Mouse (Mus musculus) ES-Bruce4 (cell line): ENCODE measurements at regions not wholly inside any gene's neighbourhood (a gene's known extent, or its start where the extent isn't known, plus 50 kb on each side); places are given as distances from the start of the nearest gene placed in this dataset.

Experiments used
- CTCF ChIP-seq: IDR thresholded peaks from one replicate; pipeline ENCODE4 v1.8.1; 2011; ENCODE audit warnings: low read depth, low read length
- EP300 ChIP-seq: IDR thresholded peaks from 2 replicates; pipeline ENCODE4 v1.6.1; 2011; ENCODE audit warnings: low read depth, low read length; ENCODE audit not compliant: insufficient read depth
- POLR2A ChIP-seq: IDR thresholded peaks from one replicate; pipeline ENCODE4 v1.8.1; 2011; ENCODE audit warnings: low read length; ENCODE audit not compliant: insufficient read depth

DNA sequence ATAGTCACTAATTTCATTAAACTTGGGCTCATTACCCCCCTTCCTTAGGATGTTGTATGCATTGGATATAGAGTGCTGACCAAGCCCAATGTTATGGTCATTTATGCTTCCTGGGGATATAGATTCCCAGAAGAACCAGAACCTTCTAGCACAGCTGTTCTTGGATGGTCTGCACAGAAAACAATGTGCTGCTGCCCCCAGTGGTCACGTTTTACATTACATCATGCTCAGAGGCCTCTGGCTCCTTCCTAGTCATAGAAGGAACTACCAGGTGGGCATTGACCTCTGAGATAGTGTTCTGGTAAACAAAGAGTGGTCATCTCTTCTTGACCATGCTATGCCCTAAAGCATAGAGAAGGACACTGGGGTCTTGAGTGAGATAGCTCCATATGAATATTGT is 63.7 kb downstream of the Foxf2 start:
- TF ChIP-seq POLR2A: no peak
- TF ChIP-seq CTCF: no peak
- TF ChIP-seq EP300: no peak
